Mouse (Mus musculus) frontal cortex, adult 2 months (tissue): ENCODE results near the gene Chrm3. TPM values are rescaled to one million over a fixed set of nuclear protein-coding genes. Genes with fewer than 3 reads are reported as not detected.

Experiments
- DNase-seq, 2 experiments: peaks; one replicate each; pipeline ENCODE4 v3.0.0; 2022; ENCODE audit warnings: low spot score in 1 of 2; ENCODE audit errors: extremely low spot score in 1 of 2
- polyA plus RNA-seq: library from polyadenylated mRNA; depleted of rRNA; stranded (reverse); fragments of >200 nt; gene quantifications from 2 replicates; pipeline ENCODE4 v1.2.3, GENCODE M21; 2012

Chrm3 gene
- polyA plus RNA-seq, 1 experiment, result 24.1 TPM

- DNase-seq, result peak in 1 of 2 experiments; percentile 70
These were observed 526.4 kb downstream of the Chrm3 start for GRCm38 (mm10) chr13:9834146-9834679.

DNA sequence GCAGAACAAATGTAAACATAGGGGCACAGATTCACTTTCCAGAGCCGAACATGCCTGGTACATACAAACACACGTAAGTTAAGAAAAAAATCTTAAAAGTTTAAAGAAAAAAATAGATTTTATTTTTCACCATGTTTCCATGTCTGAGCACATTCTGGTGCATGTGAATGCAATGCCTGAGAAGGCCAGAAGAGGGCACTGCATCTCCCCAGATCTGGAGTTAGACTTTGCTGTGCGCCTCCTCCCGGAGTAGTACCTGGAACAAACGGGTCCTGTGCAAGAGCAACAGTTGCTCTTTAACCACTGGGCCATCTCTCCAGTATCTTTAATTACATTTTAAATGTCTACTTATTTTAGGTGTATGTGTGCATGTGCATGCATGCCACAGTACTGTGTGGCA is 534.4 kb downstream of the Chrm3 start:
- DNase-seq, result peak in 1 of 2 experiments; percentile 28
